Comparison of ENCODE assay signal across 24 mouse cellular contexts in the genomic region with DNA sequence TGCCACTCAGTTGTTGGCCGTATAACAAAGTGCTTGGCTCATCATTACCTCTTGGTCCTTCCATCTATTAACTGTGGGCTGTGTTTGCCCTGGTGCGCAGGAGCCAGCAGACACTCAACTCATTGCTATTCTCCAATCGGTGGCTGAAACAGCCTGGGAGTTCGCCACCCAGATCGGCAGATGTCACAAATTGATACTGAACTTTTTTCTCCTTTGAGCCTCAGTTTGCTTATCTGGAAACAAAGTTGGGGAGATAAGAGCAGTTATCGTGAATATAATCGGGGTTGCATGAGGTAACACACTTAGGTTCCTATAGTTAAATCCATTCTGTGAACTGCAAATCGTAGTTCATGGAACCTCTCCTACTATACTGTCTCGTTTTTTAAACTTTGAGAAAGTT. TPM values are rescaled to one million over a fixed set of nuclear protein-coding genes. Genes with fewer than 3 reads are reported as not detected.
DNase-seq lines count a peak whose midpoint lies in the region; ATAC-seq and TF ChIP-seq lines count a peak whose summit lies in the region.
"Had no signal": no experiment of that assay in that cellular context is flagged by ENCODE, and none has a peak within 500 bp of the region (broad histone marks: within the 10 kb centered on the region; RNA-seq: fewer than 3 reads in every experiment).

No protein-coding gene starts in this region.

- peak; percentile 51 to 56 for TF ChIP-seq EP300 in MEL (IDR thresholded peaks at IDR 0.05; ENCODE audit: low read depth in 1 of 2, low read length in 2 of 2)

- no peaks in the 10 kb centered on the region for H3K9me3 ChIP-seq in intestine, embryonic 14.5 days (ENCODE audit: control insufficient read depth, low read length)
- H3K9me3 ChIP-seq in intestine, postnatal 0 days (ENCODE audit: control insufficient read depth), result no peaks in the 10 kb centered on the region
- H3K9me3 ChIP-seq in lung, embryonic 14.5 days (ENCODE audit: low read depth, low read length), result no peaks in the 10 kb centered on the region
- no peaks in the 10 kb centered on the region for H3K9me3 ChIP-seq in MEL (replicated peaks; ENCODE audit: insufficient read depth, low read length)
- H3K9me3 ChIP-seq in intestine, embryonic 16.5 days (ENCODE audit: control insufficient read depth, low read length), result no peaks in the 10 kb centered on the region
- H3K9me3 ChIP-seq: embryonic facial prominence, embryonic 12.5 days; forebrain, embryonic 12.5 days; heart, embryonic 12.5 days; hindbrain, embryonic 10.5 days had no signal

- 43% methylated on average over 9 of the region's 9 CpGs for WGBS in intestine, embryonic 14.5 days
- 38% methylated on average over 9 of the region's 9 CpGs for WGBS in intestine, postnatal 0 days
- 45% methylated on average over 9 of the region's 9 CpGs for WGBS in lung, embryonic 14.5 days
- 52% methylated on average over 9 of the region's 9 CpGs for WGBS in lung, adult 2 months
- WGBS in intestine, embryonic 16.5 days, result 49% methylated on average over 9 of the region's 9 CpGs

- no peak for TF ChIP-seq RAD21 in MEL (IDR thresholded peaks at IDR 0.05; ENCODE audit: low read depth, low read length)

- H3K4me3 ChIP-seq in intestine, embryonic 14.5 days (ENCODE audit: low read depth, low read length), result no peak overlapping the region
- no peak overlapping the region for H3K4me3 ChIP-seq in intestine, postnatal 0 days (ENCODE audit: low read depth, low read length)
- H3K4me3 ChIP-seq in lung, embryonic 14.5 days (ENCODE audit: low read depth, low read length), result no peak overlapping the region
- no peak overlapping the region for H3K4me3 ChIP-seq in lung, adult 2 months (replicated peaks; ENCODE audit: extremely low read depth, low read depth, low read length)
- no peak overlapping the region for H3K4me3 ChIP-seq in MEL (ENCODE audit: control insufficient read depth in 1 of 2, insufficient read depth in 1 of 2, low read depth in 2 of 2, low read length in 2 of 2)
- H3K4me3 ChIP-seq in intestine, embryonic 16.5 days (ENCODE audit: low read length), result no peak overlapping the region
- H3K4me3 ChIP-seq: embryonic facial prominence, embryonic 12.5 days; forebrain, embryonic 12.5 days; heart, embryonic 12.5 days; hindbrain, embryonic 10.5 days had no signal

- no peak for TF ChIP-seq CTCF in intestine, postnatal 0 days (IDR thresholded peaks at IDR 0.05; ENCODE audit: low read depth)
- no peak for TF ChIP-seq CTCF in lung, embryonic 14.5 days (IDR thresholded peaks at IDR 0.05; ENCODE audit: low read depth)
- TF ChIP-seq CTCF in lung, adult 2 months (IDR thresholded peaks at IDR 0.05; ENCODE audit: insufficient read depth, low read length), result no peak
- TF ChIP-seq CTCF in MEL (IDR thresholded peaks at IDR 0.05 in 2 of 3, conservative IDR thresholded peaks at IDR 0.05 in 1 of 3; ENCODE audit: control insufficient read depth in 1 of 3, insufficient read depth in 1 of 3, low read depth in 2 of 3, low read length in 3 of 3, poor library complexity in 1 of 3, severe bottlenecking in 1 of 3), result no peak

- H3K4me2 ChIP-seq in intestine, embryonic 14.5 days (ENCODE audit: low read length), result no peak overlapping the region
- no peak overlapping the region for H3K4me2 ChIP-seq in intestine, postnatal 0 days (replicated peaks; ENCODE audit: low read depth)
- no peak overlapping the region for H3K4me2 ChIP-seq in lung, embryonic 14.5 days
- no peak overlapping the region for H3K4me2 ChIP-seq in intestine, embryonic 16.5 days (ENCODE audit: low read depth, low read length)
- H3K4me2 ChIP-seq: forebrain, embryonic 12.5 days; heart, embryonic 12.5 days; hindbrain, embryonic 14.5 days had no signal

- H3K4me1 ChIP-seq in intestine, embryonic 14.5 days (replicated peaks; ENCODE audit: control insufficient read depth, insufficient read depth, low read length), result peaks cover 29% of the 10 kb centered on the region
- peaks cover 4% of the 10 kb centered on the region; the same call in 1 of the 2 replicates for H3K4me1 ChIP-seq in intestine, postnatal 0 days (replicated peaks; ENCODE audit: control insufficient read depth, insufficient read depth, low read length)
- H3K4me1 ChIP-seq in lung, embryonic 14.5 days (ENCODE audit: insufficient read depth), result peaks cover 27% of the 10 kb centered on the region
- no peaks in the 10 kb centered on the region for H3K4me1 ChIP-seq in lung, adult 2 months (ENCODE audit: control insufficient read depth, insufficient read depth, low read length)
- H3K4me1 ChIP-seq in MEL (ENCODE audit: control insufficient read depth in 1 of 2, insufficient read depth in 2 of 2, low read length in 2 of 2), result peaks cover 3 to 12% of the 10 kb centered on the region in 2 experiments; a peak in 3 of 4 replicates
- H3K4me1 ChIP-seq in intestine, embryonic 16.5 days (ENCODE audit: control insufficient read depth, insufficient read depth, low read length), result peaks cover 26% of the 10 kb centered on the region

- H3K9ac ChIP-seq in intestine, embryonic 14.5 days (ENCODE audit: low read length), result no peak overlapping the region
- H3K9ac ChIP-seq in intestine, postnatal 0 days (ENCODE audit: low read depth, low read length), result no peak overlapping the region
- H3K9ac ChIP-seq in lung, embryonic 14.5 days, result no peak overlapping the region
- no peak overlapping the region for H3K9ac ChIP-seq in MEL (ENCODE audit: control insufficient read depth, low read depth, low read length, poor library complexity, severe bottlenecking)
- H3K9ac ChIP-seq in intestine, embryonic 16.5 days (ENCODE audit: low read depth, low read length), result no peak overlapping the region
- H3K9ac ChIP-seq: embryonic facial prominence, embryonic 12.5 days; forebrain, embryonic 12.5 days; heart, embryonic 12.5 days; hindbrain, embryonic 14.5 days had no signal

- no peaks in the 10 kb centered on the region for H3K27me3 ChIP-seq in intestine, embryonic 14.5 days (replicated peaks; ENCODE audit: control insufficient read depth, insufficient read depth, low read length)
- no peaks in the 10 kb centered on the region for H3K27me3 ChIP-seq in intestine, postnatal 0 days (replicated peaks; ENCODE audit: control insufficient read depth, insufficient read depth, low read length)
- H3K27me3 ChIP-seq in lung, embryonic 14.5 days (ENCODE audit: insufficient read depth, low read length), result peaks cover 2% of the 10 kb centered on the region; the same call in 1 of the 2 replicates
- no peaks in the 10 kb centered on the region for H3K27me3 ChIP-seq in MEL (ENCODE audit: control insufficient read depth in 1 of 2, insufficient read depth in 2 of 2, low read length in 2 of 2)
- H3K27me3 ChIP-seq in intestine, embryonic 16.5 days (replicated peaks; ENCODE audit: control insufficient read depth, insufficient read depth, low read length), result no peaks in the 10 kb centered on the region
- H3K27me3 ChIP-seq: embryonic facial prominence, embryonic 12.5 days had no signal

- H3K79me2 ChIP-seq in MEL (ENCODE audit: control insufficient read depth, insufficient read depth, low read length, poor library complexity), result no peaks in the 10 kb centered on the region

- no peak for DNase-seq in intestine, embryonic 14.5 days (ENCODE audit: low spot score)
- DNase-seq in lung, embryonic 14.5 days, result no peak
- DNase-seq in lung, adult 2 months, result no peak
- DNase-seq in MEL (ENCODE audit: low read depth, low spot score), result peak; percentile 30
- DNase-seq in left cerebral cortex, postnatal 25 days (ENCODE audit: low spot score in 2 of 2), result no peak
- DNase-seq: adrenal gland, postnatal 10 days; cerebellum, adult 11 months; cerebellum, adult 8-10 months; cerebellum, postnatal 14 days; embryo, embryonic 11 days; gastrocnemius, postnatal 10 days had no signal

- no peaks in the 10 kb centered on the region for H3K36me3 ChIP-seq in intestine, embryonic 14.5 days (ENCODE audit: control insufficient read depth, insufficient read depth, low read length)
- H3K36me3 ChIP-seq in intestine, postnatal 0 days (ENCODE audit: control insufficient read depth, insufficient read depth), result no peaks in the 10 kb centered on the region
- no peaks in the 10 kb centered on the region for H3K36me3 ChIP-seq in lung, embryonic 14.5 days (ENCODE audit: insufficient read depth)
- H3K36me3 ChIP-seq in MEL (ENCODE audit: control insufficient read depth in 1 of 2, insufficient read depth in 2 of 2, low read length in 2 of 2), result peaks cover 0 to 7% of the 10 kb centered on the region in 2 experiments; a peak in 2 of 4 replicates
- H3K36me3 ChIP-seq in intestine, embryonic 16.5 days (ENCODE audit: control insufficient read depth, insufficient read depth, low read length), result no peaks in the 10 kb centered on the region
- H3K36me3 ChIP-seq: embryonic facial prominence, embryonic 12.5 days; forebrain, embryonic 12.5 days; heart, embryonic 12.5 days; hindbrain, embryonic 10.5 days had no signal

- peak overlapping the region; percentile 48; the same call in 1 of the 2 replicates for H3K27ac ChIP-seq in intestine, embryonic 14.5 days (ENCODE audit: low read depth)
- no peak overlapping the region; the same call in 1 of the 2 replicates for H3K27ac ChIP-seq in intestine, postnatal 0 days (ENCODE audit: low read depth, low read length)
- H3K27ac ChIP-seq in lung, embryonic 14.5 days (ENCODE audit: low read depth), result peak overlapping the region; percentile 68; the same call in 1 of the 2 replicates
- H3K27ac ChIP-seq in MEL (ENCODE audit: control insufficient read depth, low read depth, low read length), result no peak overlapping the region
- peak overlapping the region; percentile 6; the same call in 1 of the 2 replicates for H3K27ac ChIP-seq in intestine, embryonic 16.5 days (ENCODE audit: low read length)
- H3K27ac ChIP-seq: forebrain, embryonic 12.5 days; hindbrain, embryonic 14.5 days had no signal

- TF ChIP-seq POLR2A in lung, adult 2 months (IDR thresholded peaks at IDR 0.05; ENCODE audit: borderline replicate concordance, extremely low read depth, low read depth, low read length), result no peak
- no peak for TF ChIP-seq POLR2A in MEL (IDR thresholded peaks at IDR 0.05; ENCODE audit: control insufficient read depth in 1 of 2, insufficient read depth in 1 of 2, low read depth in 1 of 2, low read length in 2 of 2, poor library complexity in 1 of 2)

- no peak for ATAC-seq in intestine, embryonic 14.5 days (replicated peaks; ENCODE audit: low FRiP score, low TSS enrichment, low read depth)
- ATAC-seq in intestine, postnatal 0 days, result no peak
- no peak for ATAC-seq in lung, embryonic 14.5 days (ENCODE audit: insufficient read depth)
- 0 out of 2 replicates have a peak, but pooled peaks have one; percentile 21 for ATAC-seq in intestine, embryonic 16.5 days
- ATAC-seq: forebrain, embryonic 16.5 days had no signal

- intact Hi-C loops in left cerebral cortex, postnatal 25 days (cut with DNase I), result no loop called here

RNA-seq across cellular contexts. Expression of gene Dnpep, which starts 19.3 kb away (rescaled TPM):
- 133 and 137 TPM in 2 replicates for polyA plus RNA-seq in intestine, embryonic 14.5 days (2014; fragmentation: Nextera tagmentation; extraction: Ambion mirVana)
- polyA plus RNA-seq in intestine, postnatal 0 days (2015; fragmentation: Nextera tagmentation; extraction: Ambion mirVana), result 125 and 130 TPM in 2 replicates
- polyA plus RNA-seq in lung, embryonic 14.5 days (2014; fragmentation: Nextera tagmentation; extraction: Ambion mirVana), result 110 and 113 TPM in 2 replicates
- polyA plus RNA-seq in lung, adult 2 months (2012; rRNA removed), result 104 and 129 TPM in 2 replicates
- 34.7 and 35.9 TPM in 2 replicates for total RNA-seq in MEL (2012; rRNA removed)
- 10 to 100 TPM in 1 of 2 experiments, not detected in 1; 59.3 TPM for polyA plus RNA-seq in MEL (2012; ENCODE audit: insufficient read depth in 1 of 2, insufficient read length in 2 of 2, low read depth in 1 of 2, low replicate concordance in 2 of 2, missing spikeins in 1 of 2)
- 159 and 160 TPM in 2 replicates for polyA plus RNA-seq in intestine, embryonic 16.5 days (2015; fragmentation: Nextera tagmentation; extraction: Ambion mirVana)
- total RNA-seq in left cerebral cortex, postnatal 25 days (2021), result 10 to 100 TPM; 48.9 to 52.5 TPM

RNA-seq across cellular contexts. Expression of gene Des, which starts 23.0 kb away (rescaled TPM):
- polyA plus RNA-seq in intestine, embryonic 14.5 days (2014; fragmentation: Nextera tagmentation; extraction: Ambion mirVana), result 72.4 and 73.2 TPM in 2 replicates
- polyA plus RNA-seq in intestine, postnatal 0 days (2015; fragmentation: Nextera tagmentation; extraction: Ambion mirVana), result 233 and 254 TPM in 2 replicates
- 42.9 and 46.3 TPM in 2 replicates for polyA plus RNA-seq in lung, embryonic 14.5 days (2014; fragmentation: Nextera tagmentation; extraction: Ambion mirVana)
- 107 and 185 TPM in 2 replicates for polyA plus RNA-seq in lung, adult 2 months (2012; rRNA removed)
- 4.6 and 7.2 TPM in 2 replicates for total RNA-seq in MEL (2012; rRNA removed)
- polyA plus RNA-seq in MEL (2012; ENCODE audit: insufficient read depth in 1 of 2, insufficient read length in 2 of 2, low read depth in 1 of 2, low replicate concordance in 2 of 2, missing spikeins in 1 of 2), result 1 to 10 TPM in 1 of 2 experiments, not detected in 1; 7.0 TPM
- 149 and 159 TPM in 2 replicates for polyA plus RNA-seq in intestine, embryonic 16.5 days (2015; fragmentation: Nextera tagmentation; extraction: Ambion mirVana)
- 1 to 10 TPM in 1 of 2 experiments, under 1 TPM in 1; 0.99 to 1.1 TPM for total RNA-seq in left cerebral cortex, postnatal 25 days (2021)
- total RNA-seq: common myeloid progenitor, adult 5-6 weeks had no signal

RNA-seq across cellular contexts. Expression of gene Speg, which starts 38.0 kb away (rescaled TPM):
- 46.7 and 55.2 TPM in 2 replicates for polyA plus RNA-seq in intestine, embryonic 14.5 days (2014; fragmentation: Nextera tagmentation; extraction: Ambion mirVana)
- 20.1 and 21.3 TPM in 2 replicates for polyA plus RNA-seq in intestine, postnatal 0 days (2015; fragmentation: Nextera tagmentation; extraction: Ambion mirVana)
- 40.1 and 44.7 TPM in 2 replicates for polyA plus RNA-seq in lung, embryonic 14.5 days (2014; fragmentation: Nextera tagmentation; extraction: Ambion mirVana)
- polyA plus RNA-seq in lung, adult 2 months (2012; rRNA removed), result 31.5 and 35.0 TPM in 2 replicates
- total RNA-seq in MEL (2012; rRNA removed), result 1.7 and 1.8 TPM in 2 replicates
- 1 to 10 TPM in 1 of 2 experiments, not detected in 1; 9.5 TPM for polyA plus RNA-seq in MEL (2012; ENCODE audit: insufficient read depth in 1 of 2, insufficient read length in 2 of 2, low read depth in 1 of 2, low replicate concordance in 2 of 2, missing spikeins in 1 of 2)
- 33.5 and 35.2 TPM in 2 replicates for polyA plus RNA-seq in intestine, embryonic 16.5 days (2015; fragmentation: Nextera tagmentation; extraction: Ambion mirVana)
- total RNA-seq in left cerebral cortex, postnatal 25 days (2021), result 100 to 1,000 TPM; 192 to 208 TPM
- total RNA-seq: common myeloid progenitor, adult 5-6 weeks had no signal

RNA-seq across cellular contexts. Expression of gene Resp18, which starts 58.9 kb away (rescaled TPM):
- polyA plus RNA-seq in intestine, embryonic 14.5 days (2014; fragmentation: Nextera tagmentation; extraction: Ambion mirVana), result 13.0 and 13.4 TPM in 2 replicates
- 12.9 and 15.9 TPM in 2 replicates for polyA plus RNA-seq in intestine, postnatal 0 days (2015; fragmentation: Nextera tagmentation; extraction: Ambion mirVana)
- not detected in 2 replicates for polyA plus RNA-seq in lung, embryonic 14.5 days (2014; fragmentation: Nextera tagmentation; extraction: Ambion mirVana)
- 1.2 and 2.5 TPM in 2 replicates for polyA plus RNA-seq in lung, adult 2 months (2012; rRNA removed)
- not detected in 2 replicates for total RNA-seq in MEL (2012; rRNA removed)
- polyA plus RNA-seq in MEL (2012; ENCODE audit: insufficient read depth in 1 of 2, insufficient read length in 2 of 2, low read depth in 1 of 2, low replicate concordance in 2 of 2, missing spikeins in 1 of 2), result not detected
- polyA plus RNA-seq in intestine, embryonic 16.5 days (2015; fragmentation: Nextera tagmentation; extraction: Ambion mirVana), result 9.2 and 9.9 TPM in 2 replicates
- total RNA-seq in left cerebral cortex, postnatal 25 days (2021), result 100 to 1,000 TPM; 115 to 126 TPM
- total RNA-seq: common myeloid progenitor, adult 5-6 weeks; ES-E14; gastrocnemius, postnatal 10 days; gastrocnemius, postnatal 4 days; heart, adult 8-10 months; heart, postnatal 25 days had no signal
- polyA plus RNA-seq: heart, embryonic 12.5 days had no signal

Comparison
In these comparisons a context has a peak if more than half of its experiments do, and no peak if none do; other contexts are left out.
1. H3K27ac ChIP-seq: peak in intestine, embryonic 14.5 days (single experiment), lung, embryonic 14.5 days (single experiment) and intestine, embryonic 16.5 days (single experiment); none in intestine, postnatal 0 days (single experiment) and MEL (single experiment).